Mouse (Mus musculus): ENCODE results near the gene Abcc2. TPM values are rescaled to one million over a fixed set of nuclear protein-coding genes. Genes with fewer than 3 reads are reported as not detected.
A peak's percentile ranks its signal among the peaks of the same experiment; 100 is the strongest.

The Abcc2 gene
- polyA plus RNA-seq, 1 experiment from 2014 or later, result 0.03 TPM

GRCm38 (mm10) chr19:43886371-43887099, 104.5 kb downstream of the Abcc2 start:
- no peak for ATAC-seq (ENCODE audit: insufficient number of reproducible peaks, low FRiP score, low TSS enrichment, low read depth)
- Histone ChIP-seq H3K4me3 (no peak overlapping the region; the same call in 1 of the 2 replicates), H3K9ac (no peak overlapping the region), H3K4me2 (0 out of 2 replicates have a peak overlapping the region, but pooled peaks have one; percentile 0), H3K36me3 (no peaks in the 10 kb centered on the region), H3K27me3 (no peaks in the 10 kb centered on the region), H3K9me3 (no peaks in the 10 kb centered on the region), H3K27ac (peak overlapping the region; percentile 1; the same call in 1 of the 2 replicates), H3K4me1 (peaks cover 24% of the 10 kb centered on the region)
- WGBS, result 60% methylated on average over 12 of the region's 12 CpGs

GRCm38 (mm10) chr19:43887242-43887641, 105.2 kb downstream of the Abcc2 start:
- Histone ChIP-seq H3K27ac (no peak overlapping the region), H3K9me3 (no peaks in the 10 kb centered on the region), H3K27me3 (no peaks in the 10 kb centered on the region), H3K4me3 (no peak overlapping the region), H3K36me3 (no peaks in the 10 kb centered on the region), H3K4me2 (no peak overlapping the region), H3K9ac (no peak overlapping the region), H3K4me1 (peaks cover 24% of the 10 kb centered on the region)
- no peak for ATAC-seq (ENCODE audit: insufficient number of reproducible peaks, low FRiP score, low TSS enrichment, low read depth)
- WGBS, result 83% methylated on average over 5 of the region's 5 CpGs

GRCm38 (mm10) chr19:43887725-43888124, 105.7 kb downstream of the Abcc2 start:
- 69% methylated on average over 2 of the region's 2 CpGs for WGBS
- no peak for ATAC-seq (ENCODE audit: insufficient number of reproducible peaks, low FRiP score, low TSS enrichment, low read depth)
- no peaks in the 10 kb centered on the region for H3K27me3 ChIP-seq
- H3K36me3 ChIP-seq, result no peaks in the 10 kb centered on the region
- H3K9ac ChIP-seq, result no peak overlapping the region
- no peak overlapping the region for H3K4me3 ChIP-seq
- H3K4me2 ChIP-seq, result no peak overlapping the region
- no peaks in the 10 kb centered on the region for H3K9me3 ChIP-seq
- no peak overlapping the region for H3K27ac ChIP-seq
- H3K4me1 ChIP-seq, result peaks cover 23% of the 10 kb centered on the region

Other genes with a start within 250 kb of the Abcc2 start
- gene Nkx2-3, start 169.9 kb upstream of the Abcc2 start, polyA plus RNA-seq (2015; fragmentation: Nextera tagmentation; extraction: Ambion mirVana), result not detected in 2 replicates
- gene Slc25a28, start 107.3 kb upstream of the Abcc2 start, polyA plus RNA-seq (2015; fragmentation: Nextera tagmentation; extraction: Ambion mirVana), result 13.5 and 13.9 TPM in 2 replicates
- 9.9 and 11.5 TPM in 2 replicates for gene Entpd7, start 92.5 kb upstream of the Abcc2 start, polyA plus RNA-seq (2015; fragmentation: Nextera tagmentation; extraction: Ambion mirVana)
- 13.6 and 13.7 TPM in 2 replicates for gene Cutc, start 29.2 kb upstream of the Abcc2 start, polyA plus RNA-seq (2015; fragmentation: Nextera tagmentation; extraction: Ambion mirVana)
- 9.3 and 10.4 TPM in 2 replicates for gene Cox15, start 29.2 kb upstream of the Abcc2 start, polyA plus RNA-seq (2015; fragmentation: Nextera tagmentation; extraction: Ambion mirVana)
- gene Dnmbp, start 158.0 kb downstream of the Abcc2 start, polyA plus RNA-seq (2015; fragmentation: Nextera tagmentation; extraction: Ambion mirVana), result 22.9 and 23.8 TPM in 2 replicates
- gene Cpn1, start 204.4 kb downstream of the Abcc2 start, polyA plus RNA-seq (2015; fragmentation: Nextera tagmentation; extraction: Ambion mirVana), result 0.18 TPM in 1 of 2 replicates, not detected in the other
- 0.09 and 0.10 TPM in 2 replicates for gene Cyp2c23, start 247.0 kb downstream of the Abcc2 start, polyA plus RNA-seq (2015; fragmentation: Nextera tagmentation; extraction: Ambion mirVana)

Measured in limb, embryonic 15.5 days (tissue).